8 mouse cellular contexts compared by ENCODE assay signal in genomic region chr17:80096043-80096719, GRCm38 (mm10). TPM values are rescaled to one million over a fixed set of nuclear protein-coding genes. Genes with fewer than 3 reads are reported as not detected.
A peak's percentile ranks its signal among the peaks of the same experiment; 100 is the strongest.
DNase-seq lines count a peak whose midpoint lies in the region; ATAC-seq and TF ChIP-seq lines count a peak whose summit lies in the region.

No protein-coding gene starts in this region.

- peak overlapping the region; percentile 24; the same call in 1 of the 2 replicates for H3K27ac ChIP-seq in ES-E14 (ENCODE audit: insufficient read depth, low read depth, low read length, poor library complexity, severe bottlenecking)
- no peak overlapping the region for H3K27ac ChIP-seq in hindbrain, embryonic 15.5 days (replicated peaks)

- peaks cover 0 to 5% of the 10 kb centered on the region in 2 experiments; a peak in 1 of 4 replicates for H3K4me1 ChIP-seq in ES-E14 (ENCODE audit: control insufficient read depth in 2 of 2, insufficient read depth in 2 of 2, low read length in 2 of 2, poor library complexity in 1 of 2)
- peaks cover 12% of the 10 kb centered on the region for H3K4me1 ChIP-seq in hindbrain, embryonic 15.5 days (replicated peaks)

- H3K9me3 ChIP-seq in ES-E14 (ENCODE audit: control insufficient read depth, insufficient read depth, low read depth, low read length): no peaks in the 10 kb centered on the region
- H3K9me3 ChIP-seq in hindbrain, embryonic 15.5 days: no peaks in the 10 kb centered on the region

- no peaks in the 10 kb centered on the region for H3K27me3 ChIP-seq in hindbrain, embryonic 15.5 days

- H3K9ac ChIP-seq in ES-E14 (ENCODE audit: insufficient read depth, low read depth, low read length, poor library complexity, severe bottlenecking): peak overlapping the region; percentile 44; the same call in 1 of the 2 replicates
- H3K9ac ChIP-seq in hindbrain, embryonic 15.5 days: no peak overlapping the region

- in situ Hi-C loops in ES-E14 (cut with MboI; ENCODE audit: low sequenced_read_pairs in 2 of 2, unreplicated experiment in 2 of 2): no loop called here

- 13% methylated on average over 20 of the region's 20 CpGs for WGBS in hindbrain, embryonic 15.5 days

- ATAC-seq in hindbrain, embryonic 15.5 days (ENCODE audit: low FRiP score, low read depth): peak; percentile 87

- peak overlapping the region; percentile 43 to 51; a peak in 3 of 4 replicates for H3K4me3 ChIP-seq in ES-E14 (ENCODE audit: insufficient read depth in 1 of 2, low read depth in 1 of 2, low read length in 2 of 2, poor library complexity in 1 of 2, severe bottlenecking in 1 of 2)
- H3K4me3 ChIP-seq in hindbrain, embryonic 15.5 days: peak overlapping the region; percentile 11

- H3K36me3 ChIP-seq in ES-E14 (ENCODE audit: control insufficient read depth, insufficient read depth, low read length, poor library complexity, severe bottlenecking): no peaks in the 10 kb centered on the region
- no peaks in the 10 kb centered on the region for H3K36me3 ChIP-seq in hindbrain, embryonic 15.5 days

- H3K4me2 ChIP-seq in hindbrain, embryonic 15.5 days: peak overlapping the region; percentile 52

- DNase-seq in ES-E14 (ENCODE audit: low read depth, low spot score): peak; percentile 51
- DNase-seq in cerebellum, adult 9-11 months: peak; percentile 22
- DNase-seq in frontal cortex, postnatal 25 days (ENCODE audit: low spot score in 2 of 2): peak; percentile 13 to 22
- peak; percentile 20 to 34 for DNase-seq in layer of hippocampus, postnatal 25 days (ENCODE audit: extremely low spot score in 1 of 2, low spot score in 1 of 2)
- DNase-seq in lung, postnatal 10 days: peak; percentile 77
- peak; percentile 52 for DNase-seq in ovary, postnatal 14 days (ENCODE audit: low spot score)
- peak; percentile 44 for DNase-seq in thymus, postnatal 4 days

TF ChIP-seq in ES-E14, 5 proteins besides CTCF, POLR2A, EP300 and RAD21:
- no peak for TF ChIP-seq MAFK (IDR thresholded peaks at IDR 0.05; ENCODE audit: insufficient read depth, low read depth, low read length)
- no peak for TF ChIP-seq ZNF384 (IDR thresholded peaks at IDR 0.05; ENCODE audit: low read depth, low read length)
- no peak for TF ChIP-seq ZC3H11A (IDR thresholded peaks at IDR 0.05; ENCODE audit: borderline replicate concordance, low read depth, low read length)
- no peak for TF ChIP-seq HCFC1 (IDR thresholded peaks at IDR 0.05; ENCODE audit: borderline replicate concordance, insufficient read depth, low read length)
- no peak for TF ChIP-seq CHD2 (IDR thresholded peaks at IDR 0.05; ENCODE audit: low read depth, low read length)

RNA-seq across cellular contexts. Expression of gene Galm, which starts 31.1 kb away (rescaled TPM):
- total RNA-seq in ES-E14 (2012; rRNA removed): 4.0 and 5.3 TPM in 2 replicates
- 2.1 and 2.2 TPM in 2 replicates for polyA plus RNA-seq in hindbrain, embryonic 15.5 days (2015; fragmentation: Nextera tagmentation; extraction: Ambion mirVana)
- total RNA-seq in layer of hippocampus, postnatal 25 days (2021): 1 to 10 TPM; 3.7 to 4.1 TPM

RNA-seq across cellular contexts. Expression of gene Hnrnpll, which starts 34.0 kb away (rescaled TPM):
- 36.4 and 40.9 TPM in 2 replicates for total RNA-seq in ES-E14 (2012; rRNA removed)
- 58.6 and 62.1 TPM in 2 replicates for polyA plus RNA-seq in hindbrain, embryonic 15.5 days (2015; fragmentation: Nextera tagmentation; extraction: Ambion mirVana)
- 10 to 100 TPM; 57.1 to 64.1 TPM for total RNA-seq in layer of hippocampus, postnatal 25 days (2021)

Comparison
In these comparisons a context has a peak if more than half of its experiments do, and no peak if none do; other contexts are left out.
1. DNase-seq: peak in every context shown above with its lines; median percentile 77 in lung, postnatal 10 days; 52 in ovary, postnatal 14 days; 51 in ES-E14; 44 in thymus, postnatal 4 days; 27 in layer of hippocampus, postnatal 25 days; 22 in cerebellum, adult 9-11 months; 18 in frontal cortex, postnatal 25 days.